Mouse (Mus musculus): Measurements from ENCODE around the gene Syn3. TPM values are rescaled to one million over a fixed set of nuclear protein-coding genes. Genes with fewer than 3 reads are reported as not detected.

Syn3 gene
- polyA plus RNA-seq, 1 experiment, result 9.5 TPM

- DNase-seq, result peak in 1 of 2 experiments; percentile 4
- Histone ChIP-seq H3K4me1 (ENCODE audit: control insufficient read depth, insufficient read depth, low read length) (no peaks in the 10 kb centered on the region), H3K27ac (ENCODE audit: insufficient read depth, low read length) (peak overlapping the region; percentile 33; the same call in 1 of the 2 replicates), H3K27me3 (ENCODE audit: control insufficient read depth, insufficient read depth, low read length) (no peaks in the 10 kb centered on the region), H3K4me3 (replicated peaks; ENCODE audit: insufficient read depth, low read depth, low read length) (no peak overlapping the region)
- WGBS, result 81% methylated on average over 10 of the region's 10 CpGs
- no peak for TF ChIP-seq CTCF (IDR thresholded peaks at IDR 0.05; ENCODE audit: borderline replicate concordance, insufficient read depth, low read depth, low read length)
- TF ChIP-seq POLR2A (IDR thresholded peaks at IDR 0.05; ENCODE audit: borderline replicate concordance, insufficient read depth, low read length), result no peak
Measured at GRCm38 (mm10) chr10:86052818-86053522, 445.7 kb downstream of the Syn3 start.

DNA sequence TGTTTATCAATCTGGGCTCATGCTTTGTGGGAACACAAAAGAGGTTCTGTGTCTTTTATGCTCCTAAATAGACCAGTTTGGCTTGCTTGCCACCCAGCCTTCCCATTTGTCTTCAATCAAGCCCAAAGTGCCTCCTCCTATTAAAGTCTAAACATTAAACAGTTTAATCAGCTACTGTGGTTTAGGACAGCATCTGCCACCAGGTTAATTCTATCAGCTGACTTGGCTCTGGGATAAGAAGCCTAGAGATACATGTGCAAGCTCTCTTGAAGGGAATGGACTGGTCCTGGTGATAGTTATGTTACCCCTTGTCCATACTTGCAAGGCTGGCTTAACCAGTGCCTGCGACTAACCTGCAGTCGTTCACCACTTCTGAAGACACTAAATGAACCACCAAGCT, 448.2 kb downstream of the Syn3 start:
- no peaks in the 10 kb centered on the region for H3K27me3 ChIP-seq (ENCODE audit: control insufficient read depth, insufficient read depth, low read length)
- 87% methylated on average over 2 of the region's 2 CpGs for WGBS
- TF ChIP-seq POLR2A (IDR thresholded peaks at IDR 0.05; ENCODE audit: borderline replicate concordance, insufficient read depth, low read length) (no peak), CTCF (IDR thresholded peaks at IDR 0.05; ENCODE audit: borderline replicate concordance, insufficient read depth, low read depth, low read length) (no peak)
- no peak overlapping the region for H3K27ac ChIP-seq (ENCODE audit: insufficient read depth, low read length)
- no peak overlapping the region for H3K4me3 ChIP-seq (replicated peaks; ENCODE audit: insufficient read depth, low read depth, low read length)
- no peaks in the 10 kb centered on the region for H3K4me1 ChIP-seq (ENCODE audit: control insufficient read depth, insufficient read depth, low read length)
- peak in 1 of 2 experiments; percentile 3 for DNase-seq

- no peaks in the 10 kb centered on the region for H3K27me3 ChIP-seq (ENCODE audit: control insufficient read depth, insufficient read depth, low read length)
- DNase-seq, result no peak
- H3K27ac ChIP-seq (ENCODE audit: insufficient read depth, low read length), result no peak overlapping the region
- no peak overlapping the region for H3K4me3 ChIP-seq (replicated peaks; ENCODE audit: insufficient read depth, low read depth, low read length)
- 85% methylated on average over 9 of the region's 9 CpGs for WGBS
- H3K4me1 ChIP-seq (ENCODE audit: control insufficient read depth, insufficient read depth, low read length), result no peaks in the 10 kb centered on the region; the same call in 1 of the 2 replicates
- TF ChIP-seq CTCF (IDR thresholded peaks at IDR 0.05; ENCODE audit: borderline replicate concordance, insufficient read depth, low read depth, low read length) (no peak), POLR2A (IDR thresholded peaks at IDR 0.05; ENCODE audit: borderline replicate concordance, insufficient read depth, low read length) (no peak)
Measured at GRCm38 (mm10) chr10:86047786-86048185, 450.9 kb downstream of the Syn3 start.

GRCm38 (mm10) chr10:86046371-86046770, 452.3 kb downstream of the Syn3 start:
- 98% methylated on average over 1 of the region's 1 CpGs for WGBS
- no peaks in the 10 kb centered on the region for H3K27me3 ChIP-seq (ENCODE audit: control insufficient read depth, insufficient read depth, low read length)
- no peak overlapping the region for H3K27ac ChIP-seq (ENCODE audit: insufficient read depth, low read length)
- H3K4me3 ChIP-seq (replicated peaks; ENCODE audit: insufficient read depth, low read depth, low read length), result no peak overlapping the region
- TF ChIP-seq POLR2A (IDR thresholded peaks at IDR 0.05; ENCODE audit: borderline replicate concordance, insufficient read depth, low read length) (no peak), CTCF (IDR thresholded peaks at IDR 0.05; ENCODE audit: borderline replicate concordance, insufficient read depth, low read depth, low read length) (no peak)
- DNase-seq, result peak in 1 of 2 experiments; percentile 2
- no peaks in the 10 kb centered on the region; the same call in 1 of the 2 replicates for H3K4me1 ChIP-seq (ENCODE audit: control insufficient read depth, insufficient read depth, low read length)

- TF ChIP-seq POLR2A (IDR thresholded peaks at IDR 0.05; ENCODE audit: borderline replicate concordance, insufficient read depth, low read length) (no peak), CTCF (IDR thresholded peaks at IDR 0.05; ENCODE audit: borderline replicate concordance, insufficient read depth, low read depth, low read length) (no peak)
- no peak for DNase-seq
- Histone ChIP-seq H3K4me1 (ENCODE audit: control insufficient read depth, insufficient read depth, low read length) (no peaks in the 10 kb centered on the region; the same call in 1 of the 2 replicates), H3K27ac (ENCODE audit: insufficient read depth, low read length) (no peak overlapping the region), H3K27me3 (ENCODE audit: control insufficient read depth, insufficient read depth, low read length) (no peaks in the 10 kb centered on the region), H3K4me3 (replicated peaks; ENCODE audit: insufficient read depth, low read depth, low read length) (no peak overlapping the region)
- 62% methylated on average over 8 of the region's 8 CpGs for WGBS
Measured at GRCm38 (mm10) chr10:86044066-86044465, 454.6 kb downstream of the Syn3 start.

DNA sequence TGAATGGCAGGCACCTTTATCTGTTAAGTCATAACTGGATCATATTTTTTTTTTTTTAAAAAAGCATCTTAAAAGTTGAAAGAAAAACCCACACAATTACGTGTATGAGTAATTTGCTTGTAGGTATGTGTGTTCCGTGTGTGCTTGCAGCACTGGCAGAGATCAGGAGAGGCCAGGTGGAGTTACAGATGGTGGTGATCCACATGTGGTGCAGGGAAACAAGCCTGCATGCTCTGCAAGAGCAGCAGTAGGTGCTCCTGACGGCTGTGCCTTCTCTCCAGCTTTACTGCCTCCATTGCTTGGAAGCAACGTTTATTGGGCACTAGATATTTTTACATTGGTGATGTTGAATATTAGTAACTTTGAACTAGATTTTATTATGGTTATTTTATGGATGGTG, 455.0 kb downstream of the Syn3 start:
- no peak overlapping the region for H3K27ac ChIP-seq (ENCODE audit: insufficient read depth, low read length)
- 8% methylated on average over 4 of the region's 4 CpGs for WGBS
- no peak for TF ChIP-seq CTCF (IDR thresholded peaks at IDR 0.05; ENCODE audit: borderline replicate concordance, insufficient read depth, low read depth, low read length)
- TF ChIP-seq POLR2A (IDR thresholded peaks at IDR 0.05; ENCODE audit: borderline replicate concordance, insufficient read depth, low read length), result no peak

DNA sequence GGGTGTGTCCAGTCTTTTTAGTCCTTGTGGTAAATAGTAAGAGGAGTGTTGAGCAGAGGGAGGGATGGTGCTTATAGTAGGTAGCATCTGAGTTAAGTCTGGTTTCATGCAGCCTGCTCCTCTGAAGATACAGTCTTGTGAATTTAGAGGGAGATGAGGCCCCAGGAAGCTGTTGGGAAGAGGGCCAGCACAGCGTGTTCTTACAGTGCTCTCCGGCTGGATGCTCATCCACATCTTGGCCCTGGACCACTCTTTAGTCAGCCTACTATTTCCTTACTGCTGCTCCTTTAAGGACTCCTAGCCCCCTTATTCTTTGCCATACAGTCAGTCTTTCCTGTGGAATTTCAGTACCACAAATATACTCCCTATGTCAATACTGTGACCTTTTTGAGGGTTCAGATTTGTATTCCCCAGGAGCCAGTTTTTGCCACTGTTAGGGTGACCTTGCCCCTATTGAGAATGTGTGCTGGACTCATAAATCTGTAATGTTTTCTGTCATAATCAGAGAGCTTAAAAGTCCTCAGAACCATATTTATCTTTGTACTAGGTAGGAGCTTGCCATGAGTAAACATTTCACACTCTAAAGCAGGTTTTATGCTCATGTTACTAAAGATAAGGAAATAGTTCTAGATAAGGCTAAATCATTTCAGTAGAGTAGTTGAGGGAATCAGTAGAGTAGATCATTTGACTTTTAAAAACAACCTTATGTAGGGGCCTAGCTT, 464.5 kb downstream of the Syn3 start:
- 12% methylated on average over 2 of the region's 2 CpGs for WGBS
- no peaks in the 10 kb centered on the region for H3K27me3 ChIP-seq (ENCODE audit: control insufficient read depth, insufficient read depth, low read length)
- no peak for DNase-seq
- no peak overlapping the region for H3K27ac ChIP-seq (ENCODE audit: insufficient read depth, low read length)
- H3K4me3 ChIP-seq (replicated peaks; ENCODE audit: insufficient read depth, low read depth, low read length), result no peak overlapping the region
- TF ChIP-seq POLR2A (IDR thresholded peaks at IDR 0.05; ENCODE audit: borderline replicate concordance, insufficient read depth, low read length) (no peak), CTCF (IDR thresholded peaks at IDR 0.05; ENCODE audit: borderline replicate concordance, insufficient read depth, low read depth, low read length) (no peak)
- no peaks in the 10 kb centered on the region for H3K4me1 ChIP-seq (ENCODE audit: control insufficient read depth, insufficient read depth, low read length)

More for the DNA sequence above, 455.0 kb downstream of the Syn3 start:
- Histone ChIP-seq H3K27me3 (ENCODE audit: control insufficient read depth, insufficient read depth, low read length) (no peaks in the 10 kb centered on the region), H3K4me1 (ENCODE audit: control insufficient read depth, insufficient read depth, low read length) (no peaks in the 10 kb centered on the region; the same call in 1 of the 2 replicates), H3K4me3 (replicated peaks; ENCODE audit: insufficient read depth, low read depth, low read length) (no peak overlapping the region)
- peak in 1 of 2 experiments; percentile 40 for DNase-seq
